Mouse (Mus musculus): ENCODE data around the gene Mctp2.
"Not testable (repeated sequence)": the region's sequence is repeated elsewhere in the genome, so short reads cannot be mapped to it uniquely, and the experiment has no call there.

- TF ChIP-seq GATA1, TAL1 (IDR thresholded peaks at IDR 0.05; ENCODE audit: low read length): not testable (repeated sequence)
These were observed 56.1 kb downstream of the Mctp2 start for GRCm38 (mm10) chr7:72250326-72250725.
